Mouse (Mus musculus): ENCODE data around the gene Pde6h.

GRCm38 (mm10) chr6:136982581-136982980 is 58.9 kb downstream of the Pde6h start:
- TF ChIP-seq CTCF (IDR thresholded peaks at IDR 0.05; ENCODE audit: borderline replicate concordance, insufficient read depth, low read length) (no peak), POLR2A (IDR thresholded peaks at IDR 0.05; ENCODE audit: low read depth, low read length) (no peak)
